Mouse (Mus musculus): ENCODE data around the gene Kdm4d. TPM values are rescaled to one million over a fixed set of nuclear protein-coding genes. Genes with fewer than 3 reads are reported as not detected.
A peak's percentile ranks its signal among the peaks of the same experiment; 100 is the strongest.
"Not testable (repeated sequence)": the region's sequence is repeated elsewhere in the genome, so short reads cannot be mapped to it uniquely, and the experiment has no call there.

The Kdm4d gene
- polyA plus RNA-seq, 1 experiment: not detected

- WGBS: 77% methylated on average over 9 of the region's 9 CpGs
- H3K27ac ChIP-seq (ENCODE audit: insufficient read depth, low read depth, low read length): no peak overlapping the region
- H3K27me3 ChIP-seq (ENCODE audit: control insufficient read depth, insufficient read depth, low read length): no peaks in the 10 kb centered on the region
- H3K36me3 ChIP-seq (ENCODE audit: control insufficient read depth, insufficient read depth, low read length): peaks cover 24% of the 10 kb centered on the region
- TF ChIP-seq CTCF (IDR thresholded peaks at IDR 0.05; ENCODE audit: extremely low read depth, insufficient read length, insufficient replicate concordance, low read depth, low read length): peak; percentile 48; the same call in 1 of the 2 replicates
- TF ChIP-seq POLR2A (IDR thresholded peaks at IDR 0.05; ENCODE audit: low read depth, low read length): no peak
- H3K4me3 ChIP-seq (ENCODE audit: low read depth, low read length): no peak overlapping the region
- H3K4me1 ChIP-seq (ENCODE audit: control insufficient read depth, insufficient read depth, insufficient read length, low read length): no peaks in the 10 kb centered on the region
Observed at GRCm38 (mm10) chr9:14512633-14513445, 12.6 kb upstream of the Kdm4d start.

- no peak for TF ChIP-seq POLR2A (IDR thresholded peaks at IDR 0.05; ENCODE audit: low read depth, low read length)
- TF ChIP-seq CTCF (IDR thresholded peaks at IDR 0.05; ENCODE audit: extremely low read depth, insufficient read length, insufficient replicate concordance, low read depth, low read length): no peak
- Histone ChIP-seq H3K4me3 (ENCODE audit: low read depth, low read length) (peak overlapping the region; percentile 86), H3K4me1 (ENCODE audit: control insufficient read depth, insufficient read depth, insufficient read length, low read length) (no peaks in the 10 kb centered on the region), H3K36me3 (ENCODE audit: control insufficient read depth, insufficient read depth, low read length) (peaks cover 25% of the 10 kb centered on the region), H3K27me3 (ENCODE audit: control insufficient read depth, insufficient read depth, low read length) (no peaks in the 10 kb centered on the region), H3K27ac (ENCODE audit: insufficient read depth, low read depth, low read length) (no peak overlapping the region)
- WGBS: 2% methylated on average over 10 of the region's 10 CpGs
Observed at GRCm38 (mm10) chr9:14500916-14501424, 688 bp upstream of the Kdm4d start.

GRCm38 (mm10) chr9:14498896-14499705 is 1.2 kb downstream of the Kdm4d start:
- TF ChIP-seq CTCF (IDR thresholded peaks at IDR 0.05; ENCODE audit: extremely low read depth, insufficient read length, insufficient replicate concordance, low read depth, low read length): no peak
- TF ChIP-seq POLR2A (IDR thresholded peaks at IDR 0.05; ENCODE audit: low read depth, low read length): no peak
- Histone ChIP-seq H3K4me1 (ENCODE audit: control insufficient read depth, insufficient read depth, insufficient read length, low read length) (no peaks in the 10 kb centered on the region), H3K4me3 (ENCODE audit: low read depth, low read length) (no peak overlapping the region; the same call in 1 of the 2 replicates), H3K36me3 (ENCODE audit: control insufficient read depth, insufficient read depth, low read length) (peaks cover 16% of the 10 kb centered on the region), H3K27me3 (ENCODE audit: control insufficient read depth, insufficient read depth, low read length) (no peaks in the 10 kb centered on the region), H3K27ac (ENCODE audit: insufficient read depth, low read depth, low read length) (no peak overlapping the region)
- 80% methylated on average over 4 of the region's 4 CpGs for WGBS

- not testable (repeated sequence) for H3K36me3 ChIP-seq (ENCODE audit: control insufficient read depth, insufficient read depth, low read length); H3K4me3 ChIP-seq (ENCODE audit: low read depth, low read length)
- 73% methylated on average over 12 of the region's 12 CpGs for WGBS
Observed at GRCm38 (mm10) chr9:14463668-14464067, 36.6 kb downstream of the Kdm4d start.

GRCm38 (mm10) chr9:14462536-14462935 is 37.7 kb downstream of the Kdm4d start:
- H3K4me1 ChIP-seq (ENCODE audit: control insufficient read depth, insufficient read depth, insufficient read length, low read length); H3K27ac ChIP-seq (ENCODE audit: insufficient read depth, low read depth, low read length); H3K4me3 ChIP-seq (ENCODE audit: low read depth, low read length); H3K27me3 ChIP-seq (ENCODE audit: control insufficient read depth, insufficient read depth, low read length); H3K36me3 ChIP-seq (ENCODE audit: control insufficient read depth, insufficient read depth, low read length): not testable (repeated sequence)
- 80% methylated on average over 1 of the region's 1 CpGs for WGBS

More at GRCm38 (mm10) chr9:14463668-14464067, 36.6 kb downstream of the Kdm4d start:
- not testable (repeated sequence) for H3K27me3 ChIP-seq (ENCODE audit: control insufficient read depth, insufficient read depth, low read length); H3K4me1 ChIP-seq (ENCODE audit: control insufficient read depth, insufficient read depth, insufficient read length, low read length); H3K27ac ChIP-seq (ENCODE audit: insufficient read depth, low read depth, low read length)

GRCm38 (mm10) chr9:14456320-14456719 is 44.0 kb downstream of the Kdm4d start:
- 86% methylated on average over 3 of the region's 3 CpGs for WGBS
- Histone ChIP-seq H3K27me3 (ENCODE audit: control insufficient read depth, insufficient read depth, low read length) (no peaks in the 10 kb centered on the region), H3K4me3 (ENCODE audit: low read depth, low read length) (no peak overlapping the region), H3K4me1 (ENCODE audit: control insufficient read depth, insufficient read depth, insufficient read length, low read length) (no peaks in the 10 kb centered on the region), H3K36me3 (ENCODE audit: control insufficient read depth, insufficient read depth, low read length) (no peaks in the 10 kb centered on the region), H3K27ac (ENCODE audit: insufficient read depth, low read depth, low read length) (no peak overlapping the region)
- TF ChIP-seq POLR2A (IDR thresholded peaks at IDR 0.05; ENCODE audit: low read depth, low read length) (no peak), CTCF (IDR thresholded peaks at IDR 0.05; ENCODE audit: extremely low read depth, insufficient read length, insufficient replicate concordance, low read depth, low read length) (no peak)

- not testable (repeated sequence) for H3K27ac ChIP-seq (ENCODE audit: insufficient read depth, low read depth, low read length); H3K4me3 ChIP-seq (ENCODE audit: low read depth, low read length); H3K36me3 ChIP-seq (ENCODE audit: control insufficient read depth, insufficient read depth, low read length); H3K4me1 ChIP-seq (ENCODE audit: control insufficient read depth, insufficient read depth, insufficient read length, low read length); H3K27me3 ChIP-seq (ENCODE audit: control insufficient read depth, insufficient read depth, low read length)
- 56% methylated on average over 8 of the region's 8 CpGs for WGBS
Observed at GRCm38 (mm10) chr9:14451120-14451519, 49.2 kb downstream of the Kdm4d start.

- H3K4me3 ChIP-seq (ENCODE audit: low read depth, low read length); H3K27ac ChIP-seq (ENCODE audit: insufficient read depth, low read depth, low read length); H3K36me3 ChIP-seq (ENCODE audit: control insufficient read depth, insufficient read depth, low read length); H3K4me1 ChIP-seq (ENCODE audit: control insufficient read depth, insufficient read depth, insufficient read length, low read length); H3K27me3 ChIP-seq (ENCODE audit: control insufficient read depth, insufficient read depth, low read length): not testable (repeated sequence)
- WGBS: 81% methylated on average over 2 of the region's 2 CpGs
Observed at GRCm38 (mm10) chr9:14447086-14447485, 53.2 kb downstream of the Kdm4d start.

Data from small intestine, adult 2 months (tissue).